Mouse (Mus musculus) cortical plate, adult 2 months (tissue): ENCODE measurements around the gene Tex36.

ENCODE experiments used
- CTCF ChIP-seq: fragments of 200-500 bp; IDR thresholded peaks from 2 replicates; pipeline ENCODE4 v1.5.1; 2011; ENCODE audit warnings: mild to moderate bottlenecking, control low read depth, low read length; ENCODE audit not compliant: insufficient read depth; ENCODE audit errors: extremely low read depth
- POLR2A ChIP-seq: fragments of 200-500 bp; IDR thresholded peaks from 2 replicates; pipeline ENCODE4 v1.6.1; 2011; ENCODE audit warnings: mild to moderate bottlenecking, low read length, control low read depth; ENCODE audit not compliant: insufficient read depth; ENCODE audit errors: extremely low read depth

- TF ChIP-seq POLR2A (no peak), CTCF (no peak)
These were observed at the start of gene Tex36 for GRCm38 (mm10) chr7:133602058-133602457.
